Mouse (Mus musculus): ENCODE data around the gene Gldc. TPM values are rescaled to one million over a fixed set of nuclear protein-coding genes. Genes with fewer than 3 reads are reported as not detected.
A peak's percentile ranks its signal among the peaks of the same experiment; 100 is the strongest.

Gene Gldc
- total RNA-seq, 2 experiments from 2014 or later, result 0.34 to 0.43 TPM

DNA sequence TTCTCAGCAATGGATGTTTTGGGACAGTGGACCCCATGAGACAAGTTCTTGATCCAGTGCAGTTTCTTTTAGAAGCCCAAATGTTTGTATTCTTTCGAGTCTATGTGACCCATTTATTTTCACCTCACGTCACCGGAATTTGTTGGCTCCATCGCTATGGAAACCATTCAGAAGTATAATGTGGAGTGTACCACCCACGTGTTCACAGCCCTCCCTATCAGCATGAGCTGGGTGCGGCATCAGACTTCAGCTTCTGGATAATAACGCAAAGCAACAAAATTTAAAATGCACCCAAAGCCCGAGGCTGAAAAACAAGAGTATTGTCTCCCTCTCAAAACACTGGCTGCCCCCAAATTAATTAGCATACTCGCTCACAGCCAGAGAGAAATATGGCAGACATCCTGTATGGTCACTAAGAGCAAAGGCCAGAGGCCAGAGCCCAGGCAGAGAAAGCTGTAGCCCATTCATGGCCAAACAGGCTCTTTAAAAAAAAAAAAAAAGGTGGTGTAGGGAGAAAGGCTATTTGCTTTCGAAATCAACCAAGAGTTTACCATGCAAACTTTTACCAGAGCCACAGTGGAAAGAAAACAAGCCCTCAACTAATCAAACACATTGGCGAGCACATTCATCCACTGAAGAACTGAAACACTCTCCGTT lies 18.1 kb downstream of the Gldc start:
- DNase-seq, result no peak

GRCm38 (mm10) chr19:30153729-30154128 lies 21.5 kb downstream of the Gldc start:
- no peak for DNase-seq

- DNase-seq, result no peak
Measured at GRCm38 (mm10) chr19:30151290-30151689, 23.9 kb downstream of the Gldc start.

- no peak for DNase-seq
Measured at GRCm38 (mm10) chr19:30149238-30149805, 25.9 kb downstream of the Gldc start.

DNA sequence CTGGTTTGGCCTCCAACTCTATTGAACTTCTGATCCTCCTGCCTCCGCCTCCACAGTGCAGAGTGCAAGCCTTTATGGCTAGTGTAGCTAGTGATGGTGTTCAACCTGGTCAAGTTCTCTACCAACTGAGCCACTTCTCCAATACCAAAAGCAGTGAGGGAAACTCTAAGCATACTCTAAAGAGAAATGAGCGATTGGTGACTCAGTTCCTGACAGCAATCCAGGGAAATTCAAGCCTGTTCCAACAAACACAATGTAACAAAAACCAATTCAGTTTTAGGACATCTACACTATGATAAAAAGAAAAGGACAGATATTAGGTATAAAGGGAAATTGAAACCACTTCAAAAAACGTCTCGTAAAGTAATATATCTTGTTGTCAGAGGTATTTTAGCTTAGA lies 27.9 kb downstream of the Gldc start:
- no peak for DNase-seq

GRCm38 (mm10) chr19:30146761-30147160 lies 28.5 kb downstream of the Gldc start:
- DNase-seq, result no peak

DNA sequence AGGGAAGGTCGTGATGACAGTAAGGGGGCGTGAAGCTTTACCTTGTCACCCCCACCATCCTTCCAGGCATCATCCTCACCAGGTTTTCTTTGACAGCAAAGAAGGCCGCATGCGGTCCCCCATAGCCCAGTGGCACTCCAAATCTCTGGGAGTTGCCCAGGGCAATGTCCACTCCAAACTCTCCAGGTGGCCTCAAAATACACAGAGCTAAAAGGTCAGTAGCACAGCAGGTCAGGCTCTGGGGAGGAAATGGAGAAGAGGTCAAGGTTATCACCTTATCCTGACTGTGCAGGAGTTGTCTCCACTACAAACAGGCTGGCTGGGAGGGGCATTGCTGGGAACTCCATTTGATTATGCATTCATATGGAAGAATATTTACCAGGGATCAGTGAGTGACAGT lies 30.1 kb downstream of the Gldc start:
- DNase-seq, result no peak

- no peak for DNase-seq
Measured at GRCm38 (mm10) chr19:30136308-30136707, 38.9 kb downstream of the Gldc start.

GRCm38 (mm10) chr19:30128177-30128576 lies 47.1 kb downstream of the Gldc start:
- no peak for DNase-seq

DNA sequence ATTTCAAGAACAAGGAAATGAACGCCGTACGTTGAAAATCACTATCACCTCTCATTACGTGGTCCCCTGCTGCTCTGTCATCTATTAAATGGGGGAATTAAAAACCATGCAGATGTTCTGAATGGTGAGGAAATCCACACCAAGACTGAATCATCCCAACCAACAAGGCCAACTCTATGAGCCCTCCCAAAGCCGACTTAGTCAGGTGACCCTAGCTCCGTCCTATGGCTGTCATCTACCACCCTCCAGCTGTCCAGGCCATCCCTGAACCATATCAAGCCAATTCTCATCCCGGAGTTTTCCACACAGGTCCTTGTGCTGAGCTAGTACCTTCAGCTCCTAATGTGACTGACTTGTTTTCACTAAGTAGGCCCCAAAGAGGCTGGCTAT lies 49.6 kb downstream of the Gldc start:
- no peak for DNase-seq

GRCm38 (mm10) chr19:30124999-30125669 lies 50.1 kb downstream of the Gldc start:
- DNase-seq, result no peak

DNA sequence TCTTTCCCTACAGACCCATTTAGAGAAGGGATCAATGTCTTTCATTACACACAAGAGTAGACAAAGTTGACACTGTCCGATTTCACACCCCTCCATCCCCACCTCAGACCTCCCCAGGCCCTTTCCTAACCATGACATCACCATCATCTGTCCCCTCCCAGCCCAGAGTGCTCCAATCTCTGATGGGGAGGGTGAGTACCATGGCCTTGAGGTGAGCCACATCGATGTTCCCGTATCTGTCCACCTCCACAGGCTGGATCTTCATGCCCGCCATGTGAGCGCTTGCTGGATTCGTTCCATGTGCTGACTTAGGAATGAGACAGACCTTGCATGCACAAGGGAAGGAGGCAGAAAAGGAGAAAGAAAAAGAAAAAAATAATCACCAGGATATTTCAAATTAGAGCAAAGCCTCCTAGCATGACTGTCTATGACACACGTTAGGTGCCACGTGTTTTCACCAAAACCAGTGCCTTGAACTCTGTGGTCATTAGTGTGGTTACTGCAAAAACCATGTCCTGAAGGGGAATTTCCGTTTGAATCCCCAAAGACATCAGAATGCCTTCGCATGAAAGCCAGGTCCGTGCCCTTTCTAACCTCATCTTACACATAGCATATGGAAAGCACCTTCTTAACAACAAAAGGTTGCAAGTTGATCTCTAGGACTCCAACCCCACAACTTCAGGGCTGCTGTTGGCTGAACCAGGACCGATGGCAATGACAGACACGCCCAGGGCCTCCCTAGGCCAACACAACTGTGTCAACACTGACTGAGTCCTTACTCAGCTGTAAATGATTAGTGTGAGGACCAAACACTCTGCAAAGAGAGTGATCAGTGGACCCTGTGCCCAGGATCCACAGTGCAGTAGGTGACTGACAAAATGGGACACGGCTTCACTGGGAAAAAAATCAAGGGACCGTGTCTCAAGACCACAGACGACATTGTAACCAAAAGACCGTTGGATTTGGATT lies 56.6 kb downstream of the Gldc start:
- DNase-seq, result no peak

- peak; percentile 19 for DNase-seq
Measured at GRCm38 (mm10) chr19:30117775-30118174, 57.5 kb downstream of the Gldc start.

- no peak for DNase-seq
Measured at GRCm38 (mm10) chr19:30117241-30117640, 58.0 kb downstream of the Gldc start.

DNA sequence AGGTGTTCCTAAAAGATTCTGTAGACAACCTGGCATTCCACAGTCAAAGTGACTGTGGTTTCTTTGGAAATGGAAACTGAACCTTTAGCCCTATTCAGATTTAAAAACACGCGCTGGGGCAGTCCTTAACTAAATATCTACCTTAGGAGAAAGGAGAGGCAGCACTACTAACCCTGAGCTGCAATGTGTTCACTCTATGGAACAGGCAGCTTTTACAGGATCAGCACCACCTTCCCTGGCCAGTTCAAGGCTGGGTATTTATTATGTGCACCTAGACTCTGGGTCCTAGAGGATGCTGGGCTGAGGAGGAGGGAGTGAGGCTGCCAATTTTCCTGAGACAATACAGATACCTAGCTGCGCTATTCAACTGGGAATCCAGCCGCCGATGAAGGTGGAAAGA lies 59.6 kb downstream of the Gldc start:
- no peak for DNase-seq

DNA sequence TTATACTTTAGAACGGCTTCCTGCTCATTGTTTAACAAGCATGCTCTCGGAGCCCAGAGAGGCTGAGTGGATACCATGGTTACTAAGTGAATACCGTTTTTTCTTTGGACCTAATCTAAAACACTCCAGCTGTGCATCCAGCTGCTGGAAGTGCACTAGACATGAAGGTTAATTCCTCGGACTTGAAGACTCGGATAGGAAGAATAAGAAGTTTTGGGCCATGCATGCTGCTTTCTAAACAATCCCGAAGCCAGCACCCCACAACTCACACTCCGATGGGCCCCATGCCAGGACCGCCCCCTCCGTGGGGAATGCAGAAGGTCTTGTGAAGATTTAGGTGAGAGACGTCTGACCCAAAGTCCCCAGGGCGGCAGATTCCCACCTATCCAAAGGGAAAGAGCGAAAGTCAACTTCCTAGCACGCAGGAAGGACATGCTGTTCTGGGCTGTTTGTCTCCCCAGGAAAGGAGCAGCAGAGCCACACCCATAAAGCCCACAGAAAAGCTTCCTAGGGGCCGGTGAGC lies 60.2 kb downstream of the Gldc start:
- DNase-seq, result no peak

- DNase-seq, result no peak
Measured at GRCm38 (mm10) chr19:30112961-30113688, 62.1 kb downstream of the Gldc start.

DNA sequence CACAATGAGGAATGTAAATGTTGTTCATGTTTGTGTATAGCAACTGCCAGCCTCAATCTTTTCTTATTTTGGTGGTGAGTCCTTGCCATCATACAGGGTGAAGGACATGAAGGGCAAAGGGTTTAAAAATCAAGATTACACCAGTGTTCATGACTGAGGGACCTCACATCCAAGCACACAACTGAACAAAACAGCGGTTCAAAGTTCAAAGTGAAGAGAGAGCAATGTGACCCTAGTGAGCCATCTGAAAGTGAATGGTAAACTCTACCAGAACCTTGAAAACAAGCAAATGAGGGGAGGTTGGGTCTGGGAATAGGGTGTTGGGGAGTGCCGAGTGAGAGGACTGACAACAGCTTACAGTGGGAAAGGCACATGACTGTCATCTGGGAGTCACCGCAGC lies 63.8 kb downstream of the Gldc start:
- no peak for DNase-seq

DNA sequence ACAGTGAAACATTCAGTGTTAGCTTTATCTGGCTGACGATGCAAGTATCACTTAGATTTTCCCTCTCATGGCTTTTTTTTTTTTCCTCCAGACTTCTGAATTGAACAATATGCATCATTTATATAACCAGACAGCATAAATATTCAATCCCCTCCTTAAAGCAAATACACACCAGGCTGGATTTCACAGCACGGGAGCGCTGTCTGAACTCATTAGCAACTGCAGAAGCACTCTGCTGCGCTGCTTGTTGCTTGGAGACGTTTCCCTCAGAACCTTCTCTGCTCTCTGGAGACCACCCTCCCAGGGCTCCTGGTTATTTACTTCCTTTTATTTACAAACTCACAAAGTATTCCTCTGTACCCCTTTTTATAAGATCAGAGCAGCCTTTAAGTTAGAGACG lies 66.1 kb downstream of the Gldc start:
- DNase-seq, result no peak

- no peak for DNase-seq
Measured at GRCm38 (mm10) chr19:30108616-30109015, 66.6 kb downstream of the Gldc start.

DNA sequence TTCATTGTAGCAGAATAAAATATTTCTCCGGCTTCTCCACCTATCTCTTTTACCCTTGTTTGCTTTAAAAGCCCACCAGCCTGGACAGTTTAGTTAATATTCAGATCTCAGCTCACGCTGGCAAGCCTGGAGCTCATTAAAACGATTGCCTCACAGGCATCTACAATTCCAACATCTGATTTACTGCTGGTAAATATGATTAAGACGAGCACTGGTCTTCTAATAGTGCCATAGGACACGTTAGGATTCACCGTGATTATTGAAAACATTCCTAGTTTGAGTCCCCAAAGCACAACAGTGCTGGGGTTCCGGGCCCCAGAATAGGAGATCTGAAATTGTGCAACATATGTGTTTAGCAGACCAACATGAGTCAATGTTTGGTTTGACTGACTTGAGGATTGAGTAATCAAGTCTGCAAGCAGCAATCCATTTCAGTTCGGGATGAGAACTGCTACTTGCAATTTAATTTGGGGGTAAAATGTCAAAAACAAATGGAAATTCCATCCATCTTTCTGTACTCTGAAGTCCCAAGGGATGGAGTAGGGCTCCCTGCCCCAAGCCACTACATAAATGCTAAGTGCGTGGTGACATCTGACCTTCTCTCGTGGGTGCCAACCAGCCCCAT lies 67.9 kb downstream of the Gldc start:
- DNase-seq, result no peak
